Mouse (Mus musculus): ENCODE results near the gene Tmem230.

GRCm38 (mm10) chr2:132257350-132258068 is 9.9 kb upstream of the Tmem230 start:
- TF ChIP-seq POLR2A (IDR thresholded peaks at IDR 0.05; ENCODE audit: low read depth, low read length) (no peak), CTCF (IDR thresholded peaks at IDR 0.05; ENCODE audit: borderline replicate concordance, insufficient read depth, low read length) (no peak)

All from embryonic fibroblast, embryonic 13.5 days (primary cell).